Mouse (Mus musculus): ENCODE data around the gene Chst7. TPM values are rescaled to one million over a fixed set of nuclear protein-coding genes. Genes with fewer than 3 reads are reported as not detected.
A peak's percentile ranks its signal among the peaks of the same experiment; 100 is the strongest.

Gene Chst7
- not detected in 2 replicates for polyA plus RNA-seq (2011; ENCODE audit: insufficient read depth, insufficient read length, low replicate concordance, missing spikeins)

- TF ChIP-seq CTCF (IDR thresholded peaks at IDR 0.05; ENCODE audit: control insufficient read depth, insufficient read depth, low read length) (no peak), POLR2A (IDR thresholded peaks at IDR 0.05; ENCODE audit: borderline replicate concordance, control insufficient read depth, low read depth, low read length) (no peak)
- no peak within 1 kb of the TSS for H3K27ac ChIP-seq (ENCODE audit: control insufficient read depth, insufficient read depth, low read depth, low read length, poor library complexity)
- 12% methylated on average over 39 of the region's 40 CpGs for WGBS
These were observed at the start of gene Chst7 for GRCm38 (mm10) chrX:20059381-20059971. Gene Chst7, plus strand, starts transcription at chrX:20059560.

DNA sequence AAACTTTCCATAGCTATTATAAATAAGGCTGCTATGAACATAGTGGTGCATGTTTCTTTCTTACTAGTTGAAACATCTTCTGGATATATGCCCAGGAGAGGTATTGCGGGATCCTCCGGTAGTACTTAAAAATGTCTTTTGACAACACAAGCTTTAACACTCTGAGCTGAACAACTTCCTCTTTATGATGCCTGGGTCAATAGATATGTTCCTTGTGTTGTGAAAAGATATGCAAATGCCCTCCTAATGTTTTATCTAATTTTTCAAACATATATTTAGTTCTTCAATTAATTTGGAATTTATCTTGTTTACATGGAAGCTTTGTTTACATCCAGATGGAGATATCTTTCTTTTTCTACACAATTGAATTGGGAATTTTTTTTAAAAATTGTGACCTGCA, 47.1 kb upstream of the Chst7 start:
- no peak overlapping the region for H3K27ac ChIP-seq (ENCODE audit: control insufficient read depth, insufficient read depth, low read depth, low read length, poor library complexity)
- WGBS = 58% methylated on average over 2 of the region's 2 CpGs
- H3K4me1 ChIP-seq (ENCODE audit: control insufficient read depth, insufficient read depth, low read length) = no peaks in the 10 kb centered on the region
- no peak overlapping the region for H3K4me3 ChIP-seq (replicated peaks; ENCODE audit: control insufficient read depth, low read depth, low read length)
- TF ChIP-seq POLR2A (IDR thresholded peaks at IDR 0.05; ENCODE audit: borderline replicate concordance, control insufficient read depth, low read depth, low read length) = no peak
- no peak for TF ChIP-seq CTCF (IDR thresholded peaks at IDR 0.05; ENCODE audit: control insufficient read depth, insufficient read depth, low read length)

More at GRCm38 (mm10) chrX:20059381-20059971, at the start of gene Chst7:
- peak within 1 kb of the TSS; percentile 39 for H3K4me3 ChIP-seq (replicated peaks; ENCODE audit: control insufficient read depth, low read depth, low read length)
- H3K4me1 ChIP-seq (ENCODE audit: control insufficient read depth, insufficient read depth, low read length) = no peaks in the 10 kb centered on the region

DNA sequence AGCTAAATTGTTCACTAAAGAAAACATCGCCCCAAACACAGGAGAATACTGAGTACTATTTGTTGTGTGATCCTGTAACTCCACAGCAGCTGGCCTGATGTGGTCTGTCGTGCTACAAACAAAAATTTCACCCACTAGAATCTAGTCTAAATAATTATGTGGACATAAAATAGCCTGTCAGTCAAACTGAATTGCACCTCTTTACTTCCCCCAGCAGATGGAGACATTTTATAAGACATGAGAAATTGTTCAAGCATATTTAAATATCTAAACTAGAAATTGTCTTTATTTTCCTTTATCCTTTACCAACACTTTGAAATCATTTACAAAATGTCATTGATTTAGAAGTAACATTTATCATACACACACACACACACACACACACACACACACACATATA, 38.4 kb upstream of the Chst7 start:
- TF ChIP-seq POLR2A (IDR thresholded peaks at IDR 0.05; ENCODE audit: borderline replicate concordance, control insufficient read depth, low read depth, low read length) (no peak), CTCF (IDR thresholded peaks at IDR 0.05; ENCODE audit: control insufficient read depth, insufficient read depth, low read length) (no peak)
- WGBS = 30% methylated on average over 2 of the region's 2 CpGs

GRCm38 (mm10) chrX:20060096-20060768, 872 bp downstream of the Chst7 start:
- Histone ChIP-seq H3K4me1 (ENCODE audit: control insufficient read depth, insufficient read depth, low read length) (no peaks in the 10 kb centered on the region), H3K27ac (ENCODE audit: control insufficient read depth, insufficient read depth, low read depth, low read length, poor library complexity) (no peak overlapping the region), H3K4me3 (replicated peaks; ENCODE audit: control insufficient read depth, low read depth, low read length) (peak overlapping the region; percentile 32)
- WGBS = 18% methylated on average over 65 of the region's 65 CpGs
- TF ChIP-seq POLR2A (IDR thresholded peaks at IDR 0.05; ENCODE audit: borderline replicate concordance, control insufficient read depth, low read depth, low read length) (no peak), CTCF (IDR thresholded peaks at IDR 0.05; ENCODE audit: control insufficient read depth, insufficient read depth, low read length) (no peak)

More for the DNA sequence above, 38.4 kb upstream of the Chst7 start:
- Histone ChIP-seq H3K27ac (ENCODE audit: control insufficient read depth, insufficient read depth, low read depth, low read length, poor library complexity) (no peak overlapping the region), H3K4me1 (ENCODE audit: control insufficient read depth, insufficient read depth, low read length) (no peaks in the 10 kb centered on the region), H3K4me3 (replicated peaks; ENCODE audit: control insufficient read depth, low read depth, low read length) (no peak overlapping the region)

GRCm38 (mm10) chrX:20060769-20061315, 1.5 kb downstream of the Chst7 start:
- H3K4me1 ChIP-seq (ENCODE audit: control insufficient read depth, insufficient read depth, low read length) = no peaks in the 10 kb centered on the region
- no peak for TF ChIP-seq CTCF (IDR thresholded peaks at IDR 0.05; ENCODE audit: control insufficient read depth, insufficient read depth, low read length)
- no peak for TF ChIP-seq POLR2A (IDR thresholded peaks at IDR 0.05; ENCODE audit: borderline replicate concordance, control insufficient read depth, low read depth, low read length)
- H3K4me3 ChIP-seq (replicated peaks; ENCODE audit: control insufficient read depth, low read depth, low read length) = peak overlapping the region; percentile 6
- no peak overlapping the region for H3K27ac ChIP-seq (ENCODE audit: control insufficient read depth, insufficient read depth, low read depth, low read length, poor library complexity)
- WGBS = 15% methylated on average over 47 of the region's 47 CpGs

- H3K4me1 ChIP-seq (ENCODE audit: control insufficient read depth, insufficient read depth, low read length) = no peaks in the 10 kb centered on the region
- no peak for TF ChIP-seq POLR2A (IDR thresholded peaks at IDR 0.05; ENCODE audit: borderline replicate concordance, control insufficient read depth, low read depth, low read length)
- TF ChIP-seq CTCF (IDR thresholded peaks at IDR 0.05; ENCODE audit: control insufficient read depth, insufficient read depth, low read length) = no peak
- no peak overlapping the region for H3K27ac ChIP-seq (ENCODE audit: control insufficient read depth, insufficient read depth, low read depth, low read length, poor library complexity)
- 46% methylated on average over 3 of the region's 3 CpGs for WGBS
- H3K4me3 ChIP-seq (replicated peaks; ENCODE audit: control insufficient read depth, low read depth, low read length) = no peak overlapping the region
These were observed 2.6 kb downstream of the Chst7 start for GRCm38 (mm10) chrX:20061764-20062480.

- no peaks in the 10 kb centered on the region for H3K4me1 ChIP-seq (ENCODE audit: control insufficient read depth, insufficient read depth, low read length)
- no peak overlapping the region for H3K4me3 ChIP-seq (replicated peaks; ENCODE audit: control insufficient read depth, low read depth, low read length)
- TF ChIP-seq CTCF (IDR thresholded peaks at IDR 0.05; ENCODE audit: control insufficient read depth, insufficient read depth, low read length) = no peak
- no peak overlapping the region for H3K27ac ChIP-seq (ENCODE audit: control insufficient read depth, insufficient read depth, low read depth, low read length, poor library complexity)
These were observed 7.3 kb downstream of the Chst7 start for GRCm38 (mm10) chrX:20066636-20067035.

- no peak overlapping the region for H3K4me3 ChIP-seq (replicated peaks; ENCODE audit: control insufficient read depth, low read depth, low read length)
- no peaks in the 10 kb centered on the region for H3K4me1 ChIP-seq (ENCODE audit: control insufficient read depth, insufficient read depth, low read length)
- TF ChIP-seq POLR2A (IDR thresholded peaks at IDR 0.05; ENCODE audit: borderline replicate concordance, control insufficient read depth, low read depth, low read length) = no peak
- TF ChIP-seq CTCF (IDR thresholded peaks at IDR 0.05; ENCODE audit: control insufficient read depth, insufficient read depth, low read length) = no peak
- H3K27ac ChIP-seq (ENCODE audit: control insufficient read depth, insufficient read depth, low read depth, low read length, poor library complexity) = no peak overlapping the region
- WGBS = 69% methylated on average over 4 of the region's 4 CpGs
These were observed 10.8 kb downstream of the Chst7 start for GRCm38 (mm10) chrX:20070196-20070595.

All from bone marrow, adult 2 months (tissue).